Mouse (Mus musculus) lung, postnatal 36 days (tissue): ENCODE measurements around the gene Rer1.
A peak's percentile ranks its signal among the peaks of the same experiment; 100 is the strongest.
"Not testable (repeated sequence)": the region's sequence is repeated elsewhere in the genome, so short reads cannot be mapped to it uniquely, and the experiment has no call there.

Source experiments
- DNase-seq: peaks from one replicate; pipeline ENCODE4 v3.0.0; 2022; ENCODE audit warnings: mixed read lengths

Rer1 gene

DNA sequence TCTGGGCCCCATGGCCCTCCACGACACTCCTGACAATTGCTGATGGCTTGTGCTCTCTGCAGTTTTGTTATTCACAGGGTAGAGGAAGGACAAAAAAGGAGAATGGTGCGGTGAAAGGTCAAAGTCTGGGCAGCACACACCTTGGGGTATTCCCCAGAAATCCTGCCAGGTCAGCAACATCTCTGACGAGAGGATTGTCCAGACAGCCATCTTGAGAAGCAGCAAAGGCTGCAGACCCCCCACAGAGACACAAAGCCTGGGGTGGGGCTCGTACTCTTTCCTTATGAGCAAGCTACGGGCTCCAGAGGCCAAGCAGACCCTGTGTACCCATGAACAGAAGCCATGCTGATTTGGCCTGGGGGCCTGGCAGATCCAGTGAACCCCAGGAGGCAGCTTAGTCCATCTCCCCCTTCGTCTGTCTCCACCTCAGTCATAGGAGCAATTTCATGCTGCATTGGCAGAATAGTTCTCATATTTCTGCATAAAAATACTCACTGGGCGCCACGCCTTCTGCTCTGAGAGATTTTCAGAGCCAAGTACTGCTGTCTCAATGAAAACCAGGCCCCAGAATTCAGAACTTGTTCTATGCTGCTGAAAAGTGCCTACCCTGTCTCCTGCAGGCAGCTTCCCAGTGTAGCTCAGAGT lies 27.7 kb upstream of the Rer1 start:
- DNase-seq, result peak; percentile 53

DNA sequence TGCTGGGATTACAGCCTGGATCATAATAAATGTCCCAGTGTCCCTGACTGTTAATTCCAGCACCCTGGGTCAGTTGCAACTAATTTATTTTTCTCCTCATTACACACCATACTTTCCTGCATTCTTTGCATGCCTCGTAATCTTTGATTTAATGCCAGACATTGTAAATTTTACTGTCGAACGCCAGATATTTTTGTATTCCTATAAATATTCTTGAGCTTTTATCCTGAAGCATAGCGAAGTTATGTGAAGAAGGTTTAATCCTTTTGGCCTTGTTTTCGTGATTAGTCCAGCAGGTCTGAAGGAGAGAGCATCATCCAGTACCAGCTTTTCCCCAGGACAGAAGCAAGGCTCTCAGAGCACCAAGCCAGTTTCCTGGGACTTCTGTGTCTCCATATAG lies 23.3 kb upstream of the Rer1 start:
- no peak for DNase-seq

DNA sequence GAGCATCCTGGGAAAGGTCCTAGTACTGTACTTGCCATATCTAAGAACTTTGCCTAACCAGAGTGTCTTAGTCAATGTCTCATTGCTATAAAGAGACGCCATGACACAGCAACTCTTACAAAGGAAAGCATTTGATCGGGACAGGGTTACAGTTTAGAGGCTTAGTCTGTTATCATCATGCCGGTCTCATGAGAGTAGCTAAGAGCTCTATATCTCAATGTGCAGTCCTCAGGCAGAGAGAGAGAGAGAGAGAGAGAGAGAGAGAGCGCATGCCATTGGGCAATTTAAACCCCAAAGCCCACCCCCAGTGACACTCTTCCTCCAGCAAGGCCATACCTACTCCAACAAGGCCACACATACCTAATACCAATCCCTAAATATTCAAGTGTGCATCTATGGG lies 21.7 kb upstream of the Rer1 start:
- DNase-seq, result no peak

DNA sequence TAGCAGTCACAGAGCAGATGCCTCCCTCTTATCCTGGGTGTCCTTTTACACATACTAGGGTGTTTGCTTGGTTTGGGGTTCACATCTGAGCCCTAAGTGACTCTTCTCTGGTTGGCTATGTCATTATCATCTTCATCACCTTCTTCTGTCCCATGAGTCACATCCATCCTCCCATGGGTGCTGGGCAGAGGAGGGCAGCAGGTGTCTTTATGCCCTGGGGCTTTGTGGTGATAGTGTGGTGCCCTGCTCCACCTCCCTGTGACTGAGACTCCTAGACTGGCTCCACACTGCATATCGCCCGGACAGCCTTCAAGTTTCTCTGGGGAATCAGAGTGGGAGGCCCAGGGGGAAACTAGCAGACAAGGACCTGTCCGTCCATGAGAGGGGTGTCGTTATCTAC lies 12.4 kb upstream of the Rer1 start:
- no peak for DNase-seq

DNA sequence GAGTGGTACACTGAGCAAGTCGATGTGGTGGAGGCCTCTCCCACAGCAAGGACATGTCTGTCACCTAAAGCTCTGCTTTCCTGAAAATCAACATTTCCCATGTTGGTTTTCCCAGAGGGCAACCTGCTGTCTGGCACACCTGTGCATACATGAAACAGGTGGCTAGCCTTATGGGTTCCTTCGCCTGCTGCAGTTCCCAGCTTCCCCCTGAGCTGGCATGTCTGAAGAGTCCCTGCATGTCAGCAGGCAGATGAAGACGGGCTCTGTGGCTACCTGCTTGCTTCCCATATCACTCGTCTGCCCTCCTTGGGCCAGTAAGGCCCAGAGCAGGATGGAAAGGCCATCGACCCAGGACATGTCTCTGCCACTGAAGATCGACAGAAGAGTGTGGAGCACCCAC lies 11.3 kb upstream of the Rer1 start:
- DNase-seq, result no peak

DNA sequence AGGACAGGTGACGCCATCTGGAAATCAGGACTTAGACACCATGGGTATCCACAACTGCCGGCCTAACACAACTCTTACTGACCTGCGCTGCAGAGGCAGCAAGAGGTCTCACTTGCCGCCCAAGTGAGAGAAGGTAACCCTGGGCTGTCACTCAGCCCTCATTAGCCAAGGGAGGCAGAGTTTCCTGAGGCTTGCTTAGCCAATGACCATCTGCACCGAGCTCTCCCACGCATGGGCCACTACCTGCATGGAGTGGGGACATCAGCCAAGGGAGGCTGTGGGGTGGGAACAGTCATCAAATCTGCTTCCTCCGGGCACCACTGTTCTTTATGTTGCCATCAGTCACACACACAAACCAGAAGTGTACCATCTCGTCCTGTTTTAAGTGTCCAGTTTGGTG lies 9.8 kb upstream of the Rer1 start:
- no peak for DNase-seq

DNA sequence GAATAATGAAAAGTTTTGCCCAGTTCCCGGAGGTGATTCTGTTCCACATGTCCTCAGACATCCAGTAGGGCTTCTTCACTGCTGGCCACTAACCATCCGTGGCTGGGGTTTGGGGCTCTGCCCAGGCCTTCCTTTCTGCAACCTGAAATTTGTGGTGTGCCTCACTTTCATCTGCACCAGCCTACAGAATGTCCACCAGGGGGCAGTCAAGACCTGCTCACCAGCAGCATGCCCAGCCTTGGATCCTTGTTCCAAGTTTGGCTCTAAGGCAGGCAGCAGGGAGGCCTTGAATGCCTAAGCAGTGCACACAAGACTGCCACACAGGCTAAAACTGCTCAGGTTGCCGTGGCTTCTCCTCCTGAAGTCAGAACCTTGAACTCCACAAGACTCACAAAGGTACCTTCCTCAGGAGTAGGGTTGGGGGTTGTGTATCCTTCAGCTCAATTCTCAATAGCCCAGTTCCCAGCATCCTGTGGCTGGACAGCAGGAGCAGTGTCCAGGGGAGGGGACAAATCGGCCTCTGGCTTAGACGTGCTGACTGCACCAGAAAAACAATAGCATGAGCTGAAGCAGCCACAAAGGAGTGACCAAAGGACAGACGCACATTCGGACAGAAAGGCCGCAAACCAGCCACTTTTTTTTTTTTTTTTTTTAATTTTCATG lies 9.2 kb upstream of the Rer1 start:
- peak; percentile 92 for DNase-seq

DNA sequence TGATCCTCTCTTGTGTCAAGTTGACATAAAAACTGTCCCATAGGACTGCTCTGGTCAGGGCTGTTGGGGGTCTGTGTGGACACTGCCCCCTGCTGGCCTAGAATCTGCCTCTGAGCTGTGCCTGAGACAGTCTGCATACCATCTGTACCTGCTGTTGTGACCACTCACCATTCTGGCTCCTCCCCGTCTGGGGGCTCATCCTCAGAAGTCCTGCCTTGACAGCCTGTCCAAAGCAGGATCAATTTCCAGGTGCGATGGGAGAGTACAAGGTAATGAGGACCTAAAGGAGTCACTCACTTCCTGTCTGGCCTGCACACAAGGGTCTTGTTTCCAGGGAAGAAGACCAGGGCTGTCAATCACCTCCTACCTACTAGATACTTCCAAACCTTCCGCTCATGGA lies 8.4 kb upstream of the Rer1 start:
- DNase-seq, result peak; percentile 67

DNA sequence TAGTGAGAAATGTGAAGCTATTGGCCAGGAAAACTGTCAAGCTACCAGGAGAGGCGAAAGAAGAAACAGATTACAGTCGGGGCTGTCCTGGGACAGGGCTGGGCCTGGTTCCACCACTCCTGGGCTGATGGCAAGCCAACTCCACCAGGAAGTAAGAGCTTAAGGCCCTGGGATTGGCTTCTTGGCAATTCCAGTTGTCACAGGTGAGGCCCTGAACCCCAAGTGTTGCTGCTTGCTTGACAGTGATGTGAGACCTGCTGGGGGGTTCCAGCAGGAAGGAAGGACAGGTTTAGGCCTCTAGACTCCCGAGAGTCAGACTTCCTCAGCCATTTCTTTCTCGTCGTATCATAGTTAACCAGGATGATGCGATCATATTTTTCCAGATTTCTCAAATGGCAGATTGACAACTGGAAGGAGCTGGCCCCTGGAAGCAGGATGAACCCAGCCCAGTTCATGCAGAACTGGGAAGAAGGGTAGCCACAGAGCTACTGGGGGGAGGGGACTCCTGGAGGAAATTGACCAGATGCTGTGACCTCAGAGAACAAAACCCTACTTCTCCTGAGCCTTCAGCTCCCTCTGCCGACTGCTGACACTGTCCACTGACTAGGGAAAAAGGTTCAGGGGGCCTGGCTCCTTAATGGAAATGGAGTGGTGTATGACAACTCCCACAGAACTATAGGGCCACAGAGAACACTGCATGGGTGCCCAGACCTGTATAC lies 7.4 kb upstream of the Rer1 start:
- no peak for DNase-seq

DNA sequence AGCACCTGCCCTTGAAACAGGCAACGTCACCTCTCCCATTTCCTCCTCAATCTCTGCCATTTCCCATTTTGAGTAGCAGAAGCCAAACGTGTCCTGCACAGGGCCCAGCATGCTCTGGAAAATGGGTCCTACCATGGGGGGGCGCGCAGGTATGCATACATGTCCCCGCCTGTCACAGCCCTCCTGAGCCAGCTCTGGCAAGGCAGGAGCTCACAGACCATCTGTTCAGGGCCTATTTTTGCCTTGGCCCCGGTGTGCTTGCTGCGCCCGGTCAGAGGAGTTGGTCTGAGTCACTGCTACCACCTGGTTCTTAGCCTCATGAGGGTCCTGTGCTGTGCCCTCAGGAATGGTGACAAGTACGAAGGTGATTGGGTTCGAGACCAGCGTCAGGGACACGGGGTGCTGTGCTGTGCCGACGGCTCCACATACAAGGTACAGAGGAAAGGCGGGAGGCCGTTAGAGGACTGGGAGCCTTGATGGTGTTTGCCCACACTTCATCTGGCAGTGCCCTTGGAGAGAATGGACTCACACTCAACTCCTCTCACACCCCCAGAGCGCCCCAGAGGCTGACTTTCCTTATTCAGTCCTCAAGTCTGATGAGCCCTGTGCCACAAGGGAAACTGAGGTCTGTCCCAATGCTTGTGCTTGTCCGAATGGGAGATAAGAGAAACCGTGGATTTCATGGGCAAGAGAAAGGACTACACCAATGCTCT lies 6.7 kb upstream of the Rer1 start:
- DNase-seq, result no peak

DNA sequence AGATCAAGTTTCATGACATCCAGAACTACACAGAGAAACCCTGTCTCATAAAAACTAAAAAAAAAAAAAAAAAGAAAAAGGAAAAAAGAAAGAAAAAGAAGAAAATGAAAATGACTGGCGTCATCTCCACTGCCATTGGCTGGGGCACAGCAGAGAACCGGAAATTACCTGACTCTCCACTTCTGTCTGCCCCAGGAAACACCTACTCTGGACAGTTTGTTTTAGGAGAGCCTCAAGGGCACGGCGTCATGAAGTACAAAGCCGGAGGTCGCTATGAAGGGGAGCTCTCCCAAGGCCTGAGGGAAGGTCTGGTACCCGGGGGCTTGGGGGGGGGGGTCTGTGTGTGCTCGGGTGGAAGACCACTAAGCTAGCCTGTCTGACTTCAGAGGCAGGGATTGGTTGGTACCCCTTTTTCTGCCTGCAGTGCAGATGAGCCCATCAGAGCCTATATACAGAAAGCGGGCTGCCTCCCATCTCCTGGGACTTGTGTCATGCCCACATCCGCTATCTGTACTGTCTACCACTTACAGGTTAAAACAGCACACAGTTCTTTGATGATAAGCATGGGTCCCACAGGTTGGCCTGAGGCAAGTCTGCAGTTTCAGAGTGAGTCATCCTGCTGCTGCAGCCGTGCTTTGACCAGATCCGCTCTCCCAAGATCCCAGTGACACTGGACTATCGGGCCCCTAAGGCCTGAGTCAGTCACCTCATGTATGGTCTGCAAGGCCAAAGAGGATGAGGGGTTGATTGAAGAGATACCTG lies 4.7 kb upstream of the Rer1 start:
- DNase-seq, result no peak

DNA sequence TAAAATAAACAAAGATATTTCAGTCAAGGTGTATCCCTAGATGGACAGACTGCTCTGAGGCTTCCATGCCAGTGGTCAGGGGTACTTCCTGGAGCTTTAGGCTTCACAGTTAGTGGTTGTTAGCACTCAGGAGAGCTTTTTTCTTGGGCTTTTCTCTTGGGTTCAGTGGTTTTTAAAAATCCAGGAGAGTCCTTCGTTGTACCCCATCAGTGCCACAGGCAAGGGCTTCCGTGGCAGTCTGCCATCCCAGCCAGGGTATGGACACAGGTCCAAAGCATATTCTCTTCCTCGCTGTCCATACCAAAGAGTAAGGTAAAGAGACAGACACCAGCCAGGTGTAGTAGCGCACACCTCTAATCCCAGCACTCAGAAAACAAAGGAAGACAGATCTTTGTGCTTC lies 4.0 kb upstream of the Rer1 start:
- no peak for DNase-seq

DNA sequence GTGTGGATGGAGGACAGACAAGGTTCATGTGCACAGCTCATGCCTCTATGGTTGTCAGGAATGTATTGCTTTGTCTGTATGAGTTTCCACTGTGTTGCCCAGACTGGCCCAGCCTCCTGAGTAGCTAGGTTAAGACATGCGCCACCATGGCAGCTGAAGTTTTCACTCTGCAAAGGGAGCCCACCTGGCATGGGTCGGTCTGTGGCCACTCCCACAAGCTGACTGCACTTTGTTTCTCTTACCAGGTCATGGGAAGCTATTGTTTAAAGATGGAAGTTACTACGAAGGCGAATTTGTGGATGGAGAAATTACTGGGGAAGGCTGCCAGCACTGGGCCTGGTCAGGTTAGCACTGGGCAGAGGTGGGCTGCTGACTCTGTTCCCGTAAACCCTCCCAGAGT lies 3.1 kb upstream of the Rer1 start:
- no peak for DNase-seq

DNA sequence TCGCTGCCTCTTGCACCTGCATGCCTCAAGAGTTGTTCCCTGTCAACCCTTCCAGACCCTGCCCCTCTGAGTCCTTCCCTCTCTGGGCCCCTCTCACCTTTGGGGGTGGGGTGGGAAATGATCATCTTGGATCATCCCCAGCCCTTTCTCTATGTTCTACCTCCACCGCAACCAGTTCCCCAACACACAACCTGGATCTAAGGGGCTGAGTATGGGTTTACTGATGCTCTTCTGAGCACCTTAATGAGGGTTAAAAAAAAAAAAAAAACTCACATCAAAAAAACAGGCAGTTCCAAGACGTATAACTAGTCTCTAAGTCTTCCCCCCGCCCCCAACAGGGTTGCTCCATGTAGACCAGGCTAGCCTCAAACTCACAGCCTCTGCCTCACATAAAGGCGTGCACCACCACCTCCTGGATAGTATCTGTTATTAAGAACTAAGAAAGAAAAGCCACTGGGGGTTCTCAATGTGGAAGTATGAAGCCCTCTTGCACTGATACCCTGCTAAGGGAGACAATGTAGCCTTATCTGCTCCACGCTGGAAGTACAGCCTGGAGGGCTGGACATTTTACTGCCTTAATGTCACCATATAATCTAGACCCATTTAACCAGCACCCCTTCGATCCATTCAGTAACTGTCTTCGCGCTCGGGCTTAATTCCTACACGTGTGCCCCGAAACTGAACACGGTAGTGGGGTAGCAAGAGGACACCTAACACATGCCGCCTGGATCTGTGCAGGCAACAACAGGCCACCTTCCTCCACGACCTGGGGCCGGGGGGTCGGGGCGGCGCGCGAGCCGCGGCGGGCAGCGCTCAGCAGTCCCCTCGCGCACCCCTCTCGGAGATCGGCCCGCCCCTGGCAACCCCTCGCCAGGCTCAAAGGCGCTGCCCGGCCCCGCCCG lies 725 bp downstream of the Rer1 start:
- DNase-seq, result no peak

DNA sequence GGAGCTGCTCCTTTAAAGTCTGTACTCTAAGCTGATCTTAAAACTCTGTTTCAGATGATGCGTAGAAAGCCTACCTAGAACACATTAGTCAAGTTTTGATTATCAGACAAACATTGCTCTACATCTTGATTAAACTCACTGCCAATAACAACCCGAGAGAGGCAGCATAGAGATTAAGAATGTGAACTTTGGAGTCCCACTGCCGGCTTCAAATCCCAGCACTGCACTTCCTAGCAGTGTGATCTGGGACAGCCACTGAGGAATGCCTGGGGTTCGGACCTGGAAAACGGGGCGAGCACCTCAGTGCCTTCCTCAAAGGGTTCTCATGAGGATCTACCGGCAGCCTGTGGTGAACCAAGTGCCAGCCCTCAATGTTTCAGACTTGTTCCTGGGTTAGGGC lies 1.8 kb downstream of the Rer1 start:
- no peak for DNase-seq

DNA sequence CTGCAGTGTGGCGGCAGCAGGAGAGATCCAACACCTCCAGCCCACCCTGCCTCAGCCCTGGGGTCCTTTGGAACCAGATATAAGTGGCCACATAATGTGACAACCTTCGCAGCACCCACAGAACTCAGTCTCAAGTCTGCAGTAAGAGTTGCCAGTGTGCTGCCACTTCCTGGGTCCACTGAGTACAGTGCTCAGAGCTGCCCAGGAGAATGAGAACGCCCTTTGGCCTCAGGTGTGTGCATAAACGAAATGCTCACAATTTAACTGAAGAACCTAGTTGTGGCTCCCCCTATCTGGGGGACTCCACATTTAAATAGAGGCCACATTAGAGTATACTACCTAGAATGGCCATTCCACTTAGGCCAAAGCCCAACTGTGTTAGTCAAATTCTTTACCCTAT lies 2.6 kb downstream of the Rer1 start:
- no peak for DNase-seq

DNA sequence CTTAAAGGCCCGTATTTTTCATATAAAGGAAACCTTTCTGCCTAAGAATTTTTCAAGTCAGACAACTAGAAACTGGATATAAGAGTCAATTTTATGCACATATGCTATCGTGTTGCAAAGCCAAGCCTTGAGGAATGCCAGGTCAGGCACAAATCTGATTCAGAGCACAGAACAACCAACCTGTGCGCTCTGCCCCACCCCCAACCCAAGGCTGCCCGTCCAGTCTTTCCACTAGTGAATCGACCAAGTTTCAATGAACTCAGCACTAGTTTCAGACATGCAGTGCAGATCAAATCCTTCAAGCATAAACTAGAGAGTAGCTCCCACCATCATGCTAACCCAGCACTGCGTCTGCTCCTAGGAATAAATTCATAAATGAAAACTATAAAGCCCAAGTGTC lies 6.5 kb downstream of the Rer1 start:
- peak; percentile 52 for DNase-seq

DNA sequence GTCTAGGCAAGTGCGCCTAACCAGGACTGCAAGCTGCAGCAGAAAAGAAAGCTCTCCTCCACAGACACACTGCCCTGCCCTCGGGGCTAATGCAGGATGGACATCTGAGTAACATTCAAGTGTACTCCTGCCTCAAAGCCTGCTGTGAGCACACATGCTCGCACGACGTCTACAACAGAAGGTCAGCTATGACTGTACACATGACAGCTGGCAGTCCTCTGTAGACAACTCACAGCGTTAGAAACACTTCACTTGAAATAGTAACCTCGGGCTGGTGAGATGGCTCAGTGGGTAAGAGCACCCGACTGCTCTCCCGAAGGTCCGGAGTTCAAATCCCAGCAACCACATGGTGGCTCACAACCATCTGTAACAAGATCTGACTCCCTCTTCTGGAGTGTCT lies 7.4 kb downstream of the Rer1 start:
- DNase-seq, result not testable (repeated sequence)

DNA sequence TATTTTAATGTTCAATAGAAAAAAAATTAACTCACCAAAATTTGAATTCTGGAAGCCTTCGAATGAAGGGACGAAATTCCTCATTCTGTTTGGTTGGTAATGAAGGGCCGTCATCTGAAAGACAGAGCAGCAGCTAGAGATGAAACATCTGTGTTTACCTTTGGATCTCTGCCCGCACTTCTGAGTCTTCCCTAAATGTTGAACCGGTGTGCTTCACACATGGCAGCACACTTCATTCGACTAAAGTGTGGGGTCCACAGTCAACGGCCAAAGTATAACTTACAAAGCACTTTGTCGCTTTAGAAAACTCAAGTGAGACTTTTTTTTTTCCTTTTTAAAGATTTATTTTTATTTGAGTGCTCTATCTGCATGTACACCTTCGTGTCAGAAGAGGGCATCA lies 9.5 kb downstream of the Rer1 start:
- no peak for DNase-seq

DNA sequence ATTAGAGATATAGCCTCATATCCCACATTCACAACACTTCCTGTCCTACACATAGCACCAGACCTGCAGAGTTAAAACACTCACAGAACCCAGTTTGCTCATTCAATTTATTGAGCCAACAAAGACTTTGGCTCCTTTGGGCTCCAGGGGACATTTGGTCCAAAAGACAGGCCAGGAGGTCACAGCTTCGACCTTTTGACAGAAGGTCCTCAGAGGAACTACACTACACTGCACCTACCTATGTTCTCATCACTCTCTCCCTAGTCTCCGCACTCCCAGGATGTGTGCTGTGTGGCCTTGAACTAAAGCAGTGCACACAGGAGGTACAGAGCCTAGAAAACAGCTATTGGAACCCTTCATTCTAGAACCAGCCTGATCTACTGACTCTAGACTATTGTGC lies 10.4 kb downstream of the Rer1 start:
- no peak for DNase-seq

DNA sequence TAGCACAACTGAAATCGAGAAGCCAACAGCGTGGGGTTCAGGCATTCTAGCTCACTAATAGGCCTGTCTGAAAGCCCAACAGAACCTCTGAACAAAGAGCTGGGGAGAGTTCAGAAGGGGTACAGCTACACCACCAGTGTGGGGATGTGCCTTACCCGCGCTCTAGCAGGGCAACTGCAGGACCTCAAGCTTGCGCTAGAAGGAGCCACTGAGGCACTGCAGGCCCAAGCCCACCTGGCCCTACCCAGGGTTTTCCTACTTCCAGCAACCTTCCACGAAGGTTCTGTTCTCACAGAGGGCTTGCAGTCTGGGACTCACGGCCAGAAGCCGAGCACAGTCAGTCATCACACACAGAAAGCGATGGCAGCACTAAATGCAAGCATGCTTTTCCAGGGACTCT lies 11.0 kb downstream of the Rer1 start:
- no peak for DNase-seq

DNA sequence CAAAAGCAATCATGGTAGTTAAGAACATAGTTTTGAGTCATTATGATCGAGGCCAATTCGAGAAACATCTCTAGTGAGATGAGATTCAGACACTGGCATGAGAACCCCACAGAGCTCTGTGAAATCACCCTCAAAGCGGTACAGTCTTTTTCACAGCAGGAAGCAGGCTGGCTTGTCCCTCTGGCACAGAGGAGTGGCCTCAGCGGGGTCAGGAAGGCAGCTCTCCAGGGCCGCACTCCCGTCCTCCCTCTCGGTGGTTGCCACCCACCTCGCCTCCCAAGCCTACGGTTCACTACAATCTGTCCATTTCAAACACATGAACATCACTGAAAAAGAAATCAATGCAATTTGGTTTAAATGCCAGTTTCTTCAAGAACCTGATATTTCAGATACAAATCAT lies 11.8 kb downstream of the Rer1 start:
- no peak for DNase-seq
